Mouse (Mus musculus) forebrain, embryonic 15.5 days (tissue): Measurements from ENCODE around the gene Vmn2r80. TPM values are rescaled to one million over a fixed set of nuclear protein-coding genes. Genes with fewer than 3 reads are reported as not detected.

Experiments used
- polyA plus RNA-seq: library from polyadenylated mRNA; unstranded; fragments of >200 nt; fragmentation: Nextera tagmentation; extraction: Ambion mirVana; gene quantifications from 2 replicates; pipeline ENCODE4 v1.2.1, GENCODE M21; 2015

Gene Vmn2r80
- polyA plus RNA-seq, 1 experiment from 2014 or later = not detected

Other genes starting within 250 kb of the Vmn2r80 start
- gene Olfr1354, start 235.6 kb upstream of the Vmn2r80 start, polyA plus RNA-seq = not detected in 2 replicates
- gene Olfr8, start 198.1 kb upstream of the Vmn2r80 start, polyA plus RNA-seq = not detected in 2 replicates
- gene Olfr1353, start 185.5 kb upstream of the Vmn2r80 start, polyA plus RNA-seq = not detected in 2 replicates
- gene Olfr1352, start 167.7 kb upstream of the Vmn2r80 start, polyA plus RNA-seq = not detected in 2 replicates
- gene Olfr1351, start 136.3 kb upstream of the Vmn2r80 start, polyA plus RNA-seq = not detected in 2 replicates
- gene Olfr57, start 120.0 kb upstream of the Vmn2r80 start, polyA plus RNA-seq = 0.26 and 0.51 TPM in 2 replicates
- 58.7 and 59.5 TPM in 2 replicates for gene 2610008E11Rik, start 51.2 kb upstream of the Vmn2r80 start, polyA plus RNA-seq
- gene Vmn2r81, start 98.9 kb downstream of the Vmn2r80 start, polyA plus RNA-seq = not detected in 2 replicates
- not detected in 2 replicates for gene Vmn2r82, start 207.8 kb downstream of the Vmn2r80 start, polyA plus RNA-seq